Mouse (Mus musculus) intestine, embryonic 15.5 days (tissue): ENCODE measurements at regions not wholly inside any gene's neighbourhood (a gene's known extent, or its start where the extent isn't known, plus 50 kb on each side); places are given as distances from the start of the nearest gene placed in this dataset.

Experiments used
- ATAC-seq: fragments of 200-750 bp; cut with Nextera tagmentation; 2 replicates; pipeline ENCODE4 v1.8.0; 2017; ENCODE audit warnings: moderate TSS enrichment, moderate library complexity
- H3K27ac ChIP-seq: fragments of 300-500 bp; sonication (generic); 2 replicates; pipeline ENCODE4 v1.5.1; 2015; ENCODE audit warnings: mild to moderate bottlenecking, inconsistent platforms
- H3K27me3 ChIP-seq: fragments of 300-500 bp; sonication (generic); replicated peaks from 2 replicates; pipeline ENCODE4 v1.6.1; 2015; ENCODE audit warnings: inconsistent platforms
- H3K36me3 ChIP-seq: fragments of 300-500 bp; sonication (generic); 2 replicates; pipeline ENCODE4 v1.6.1; 2015; ENCODE audit warnings: inconsistent platforms
- H3K4me1 ChIP-seq: fragments of 300-500 bp; sonication (generic); replicated peaks from 2 replicates; pipeline ENCODE4 v1.6.1; 2015; ENCODE audit warnings: inconsistent platforms
- H3K4me2 ChIP-seq: fragments of 300-500 bp; sonication (generic); replicated peaks from 2 replicates; pipeline ENCODE4 v1.6.1; 2015; ENCODE audit warnings: mild to moderate bottlenecking, inconsistent platforms
- H3K4me3 ChIP-seq: fragments of 300-500 bp; sonication (generic); replicated peaks from 2 replicates; pipeline ENCODE4 v1.5.1; 2015; ENCODE audit warnings: inconsistent platforms
- H3K9ac ChIP-seq: fragments of 300-500 bp; sonication (generic); 2 replicates; pipeline ENCODE4 v1.6.1; 2015; ENCODE audit warnings: inconsistent platforms
- H3K9me3 ChIP-seq: fragments of 300-500 bp; sonication (generic); 2 replicates; pipeline ENCODE4 v1.6.1; 2016; ENCODE audit warnings: inconsistent platforms
- WGBS: fragments of 180-500 bp; shearing (Covaris S2); methylation state at CpG from one replicate; pipeline ENCODE4 v1.1.7; 2015; 5-methylcytosine and 5-hydroxymethylcytosine counted together

- Histone ChIP-seq H3K27me3 (no peaks in the 10 kb centered on the region), H3K4me3 (no peak overlapping the region), H3K9me3 (no peaks in the 10 kb centered on the region), H3K9ac (no peak overlapping the region), H3K27ac (no peak overlapping the region), H3K4me1 (no peaks in the 10 kb centered on the region), H3K4me2 (no peak overlapping the region), H3K36me3 (no peaks in the 10 kb centered on the region)
- WGBS = 93% methylated on average over 1 of the region's 1 CpGs
- ATAC-seq = no peak
Observed at GRCm38 (mm10) chr2:7683355-7683754, 174.0 kb upstream of the Celf2 start.

DNA sequence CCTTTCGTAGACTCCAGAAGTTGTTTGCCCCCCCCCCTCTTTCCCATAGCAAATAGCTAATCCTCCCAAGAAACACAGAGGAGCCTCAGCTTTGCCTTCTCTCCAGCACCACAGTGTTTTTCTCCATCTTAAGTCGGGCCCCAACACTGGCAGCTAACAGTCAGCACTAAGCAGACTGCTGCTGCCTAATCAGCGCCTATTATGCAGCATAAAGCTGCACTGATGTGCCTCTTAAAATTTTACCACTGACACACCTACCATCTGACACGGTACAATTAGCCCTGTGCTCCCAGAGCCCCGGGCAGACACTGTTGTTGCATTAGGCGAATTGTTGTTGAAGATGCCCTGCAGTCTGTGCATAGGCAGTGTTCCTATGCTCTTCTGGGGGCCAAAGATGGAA is 131.5 kb upstream of the Celf2 start:
- Histone ChIP-seq H3K27me3 (no peaks in the 10 kb centered on the region), H3K9me3 (no peaks in the 10 kb centered on the region), H3K4me3 (no peak overlapping the region), H3K9ac (no peak overlapping the region), H3K27ac (no peak overlapping the region), H3K4me2 (no peak overlapping the region), H3K4me1 (no peaks in the 10 kb centered on the region), H3K36me3 (no peaks in the 10 kb centered on the region)
- no peak for ATAC-seq
- WGBS = 69% methylated on average over 6 of the region's 6 CpGs

GRCm38 (mm10) chr2:7622716-7623285 is 113.4 kb upstream of the Celf2 start:
- H3K4me1 ChIP-seq = peaks cover 5% of the 10 kb centered on the region; the same call in 1 of the 2 replicates
- no peak overlapping the region for H3K4me2 ChIP-seq
- H3K9me3 ChIP-seq = no peaks in the 10 kb centered on the region
- H3K27me3 ChIP-seq = no peaks in the 10 kb centered on the region
- 88% methylated on average over 5 of the region's 5 CpGs for WGBS
- H3K4me3 ChIP-seq = no peak overlapping the region
- no peak for ATAC-seq
- no peaks in the 10 kb centered on the region for H3K36me3 ChIP-seq
- H3K9ac ChIP-seq = no peak overlapping the region
- no peak overlapping the region for H3K27ac ChIP-seq

- peak; percentile 74 for ATAC-seq
- Histone ChIP-seq H3K4me1 (peaks cover 5% of the 10 kb centered on the region; the same call in 1 of the 2 replicates), H3K4me2 (no peak overlapping the region), H3K27me3 (no peaks in the 10 kb centered on the region), H3K36me3 (no peaks in the 10 kb centered on the region), H3K4me3 (no peak overlapping the region), H3K9me3 (no peaks in the 10 kb centered on the region), H3K27ac (0 out of 2 replicates have a peak overlapping the region, but pooled peaks have one; percentile 7), H3K9ac (no peak overlapping the region)
- 46% methylated on average over 9 of the region's 9 CpGs for WGBS
Observed at GRCm38 (mm10) chr2:7619888-7620664, 110.7 kb upstream of the Celf2 start.

- Histone ChIP-seq H3K36me3 (no peaks in the 10 kb centered on the region), H3K4me1 (no peaks in the 10 kb centered on the region), H3K27me3 (no peaks in the 10 kb centered on the region), H3K9ac (no peak overlapping the region), H3K9me3 (no peaks in the 10 kb centered on the region), H3K4me3 (no peak overlapping the region), H3K27ac (no peak overlapping the region), H3K4me2 (no peak overlapping the region)
- 84% methylated on average over 2 of the region's 2 CpGs for WGBS
- no peak for ATAC-seq
Observed at GRCm38 (mm10) chr2:7578196-7578595, 68.8 kb upstream of the Celf2 start.
